Mouse (Mus musculus) cerebellum, postnatal 36 days (tissue): ENCODE measurements at regions not wholly inside any gene's neighbourhood (a gene's known extent, or its start where the extent isn't known, plus 50 kb on each side); places are given as distances from the start of the nearest gene placed in this dataset.
A peak's percentile ranks its signal among the peaks of the same experiment; 100 is the strongest.
"Not testable (repeated sequence)": the region's sequence is repeated elsewhere in the genome, so short reads cannot be mapped to it uniquely, and the experiment has no call there.

ENCODE experiments used
- DNase-seq, 2 experiments: peaks; one replicate each; pipeline ENCODE4 v3.0.0; 2021 to 2022; ENCODE audit warnings: mixed read lengths in 2 of 2

DNA sequence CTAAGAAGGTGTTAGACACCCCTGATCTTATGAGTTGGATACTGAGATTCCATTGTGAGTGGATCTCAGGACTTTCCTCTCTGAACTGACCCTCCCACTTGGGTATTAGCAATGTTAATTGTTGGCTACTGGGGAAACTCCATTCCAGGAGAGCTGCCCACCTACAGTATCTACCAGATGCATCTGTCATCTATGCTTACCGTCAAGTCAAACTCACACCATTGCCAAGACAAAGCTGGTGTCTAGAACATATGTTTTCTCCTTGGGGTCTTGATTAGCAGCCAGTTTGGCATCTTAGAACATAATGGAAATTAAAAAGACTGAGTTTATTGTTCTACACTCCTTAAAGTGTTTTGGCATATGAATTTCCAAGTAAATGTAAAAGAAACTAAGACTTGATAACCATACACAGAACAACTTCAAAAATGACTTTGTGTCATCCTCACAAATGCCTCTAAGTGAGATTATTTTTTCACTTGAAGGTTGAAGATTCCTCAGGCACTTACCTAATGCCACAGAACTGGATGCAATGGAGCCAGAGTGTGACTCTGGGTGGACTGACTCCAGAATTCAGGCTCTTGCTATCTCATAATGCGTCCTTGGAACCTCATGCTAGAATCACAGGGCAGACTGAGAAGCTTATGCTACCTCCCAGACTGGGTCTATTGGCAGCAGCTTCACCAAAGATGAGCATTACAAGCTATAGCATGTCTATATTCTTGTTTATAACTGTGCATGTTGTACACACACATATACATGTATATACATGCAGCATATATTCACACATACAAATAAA lies 107.5 kb upstream of the Rnf152 start:
- DNase-seq: peak; percentile 62 to 81

DNA sequence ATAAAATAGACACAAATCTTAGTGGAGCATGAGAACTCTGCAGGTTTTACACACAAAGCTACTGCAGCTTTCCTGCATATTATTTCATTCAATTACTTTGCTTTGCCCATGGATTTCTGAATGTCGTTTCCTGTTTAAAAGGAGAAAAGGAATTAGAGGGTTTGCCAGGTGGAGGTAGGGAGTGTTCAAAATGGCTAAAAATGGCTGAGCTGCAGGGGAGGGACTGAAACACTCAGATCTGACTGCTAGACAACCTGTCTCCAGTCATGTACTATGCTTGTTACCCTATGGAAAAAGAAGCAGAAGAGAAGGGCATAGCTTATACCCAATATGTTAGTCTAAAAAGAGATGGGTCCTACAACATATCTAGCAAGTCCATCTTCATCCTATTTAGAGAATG lies 106.2 kb upstream of the Rnf152 start:
- DNase-seq: no peak

DNA sequence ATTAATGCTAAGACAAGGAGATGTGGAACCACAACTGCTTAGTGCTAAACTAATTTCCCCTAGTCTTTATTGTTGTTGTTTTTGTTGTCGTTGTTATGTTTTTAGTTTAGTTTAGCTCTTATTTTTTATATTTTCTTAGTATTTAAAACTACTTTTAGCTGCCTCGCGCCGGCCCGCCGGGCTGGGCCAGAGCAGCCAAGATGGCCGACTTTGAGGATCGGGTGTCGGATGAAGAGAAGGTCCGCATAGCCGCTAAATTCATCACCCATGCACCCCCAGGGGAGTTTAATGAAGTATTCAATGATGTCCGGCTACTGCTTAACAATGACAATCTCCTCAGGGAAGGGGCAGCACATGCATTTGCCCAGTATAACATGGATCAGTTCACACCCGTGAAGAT lies 99.3 kb upstream of the Rnf152 start:
- DNase-seq: not testable (repeated sequence)

DNA sequence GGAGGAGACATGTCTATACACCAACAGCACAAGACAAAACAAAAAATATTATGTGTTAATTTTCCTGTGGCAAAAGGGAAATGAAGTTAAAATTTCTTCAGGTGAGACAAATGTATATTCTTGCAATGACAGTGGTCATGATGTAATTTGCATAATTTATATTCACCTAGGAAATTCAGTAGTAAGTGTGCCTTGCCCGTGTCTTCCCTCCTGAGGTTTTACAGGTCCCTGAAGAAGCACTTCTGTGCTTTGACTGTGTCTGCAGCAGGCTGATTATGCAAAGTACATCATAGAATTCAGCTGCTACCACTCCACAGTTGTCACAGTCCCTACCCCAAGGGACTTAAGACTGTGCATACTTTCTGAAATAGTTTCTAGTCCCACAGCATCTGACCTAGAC lies 98.2 kb upstream of the Rnf152 start:
- DNase-seq: no peak

DNA sequence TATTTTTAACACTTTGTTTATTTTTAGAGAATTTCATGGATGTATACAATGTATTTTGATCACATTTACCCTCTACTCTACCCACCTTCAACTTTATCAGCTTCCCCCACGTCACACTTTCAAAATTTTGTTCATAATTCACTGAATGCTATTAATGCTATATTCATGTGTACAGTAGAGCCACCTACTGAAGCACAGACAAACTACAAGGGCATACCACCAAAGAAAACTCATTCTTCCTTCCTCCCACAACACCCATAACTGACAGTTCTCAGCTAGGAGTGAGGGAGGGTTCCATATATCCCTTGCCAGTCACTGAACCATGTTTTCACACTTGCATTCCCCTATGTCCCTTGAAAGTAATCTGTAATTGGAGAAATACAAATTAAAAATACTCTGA lies 89.7 kb upstream of the Rnf152 start:
- DNase-seq: no peak

DNA sequence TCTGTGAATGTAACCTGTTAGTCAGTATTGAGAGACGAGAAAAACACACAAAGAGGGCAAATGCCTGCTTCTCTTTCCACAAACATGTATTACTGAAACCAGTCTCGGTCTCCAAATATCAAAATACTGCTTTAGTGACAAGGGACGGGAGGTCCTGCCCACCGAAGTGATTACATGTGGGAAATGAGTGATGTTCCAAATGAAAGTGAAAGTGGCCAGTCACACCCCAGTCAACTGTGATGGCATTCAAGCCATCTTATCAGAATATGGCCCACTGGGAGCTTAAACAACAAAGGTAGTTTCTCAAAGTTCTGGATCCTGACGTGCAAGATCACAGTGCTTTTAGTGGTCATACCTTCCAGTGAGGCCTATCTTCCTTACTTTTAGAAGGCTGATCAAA lies 87.0 kb upstream of the Rnf152 start:
- DNase-seq: no peak

DNA sequence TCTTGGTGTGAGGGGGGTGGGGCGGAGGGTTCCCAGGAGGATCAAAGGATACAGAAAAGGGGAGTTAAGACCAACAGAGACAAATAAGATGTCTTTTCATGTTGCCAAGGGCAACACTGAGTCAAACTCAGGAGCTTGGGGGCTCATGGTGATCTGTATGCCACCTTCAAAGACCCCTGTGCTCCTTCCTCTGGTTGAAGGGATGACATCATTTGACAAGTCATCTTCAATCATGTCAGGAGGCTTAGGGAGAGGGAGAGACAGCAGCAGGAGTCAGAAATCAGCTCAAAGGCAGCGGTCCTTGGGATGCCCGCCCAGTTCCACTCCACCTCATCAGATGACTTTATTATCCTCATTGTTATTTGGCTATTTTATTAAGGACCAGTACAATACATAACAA lies 83.8 kb upstream of the Rnf152 start:
- no peak for DNase-seq

DNA sequence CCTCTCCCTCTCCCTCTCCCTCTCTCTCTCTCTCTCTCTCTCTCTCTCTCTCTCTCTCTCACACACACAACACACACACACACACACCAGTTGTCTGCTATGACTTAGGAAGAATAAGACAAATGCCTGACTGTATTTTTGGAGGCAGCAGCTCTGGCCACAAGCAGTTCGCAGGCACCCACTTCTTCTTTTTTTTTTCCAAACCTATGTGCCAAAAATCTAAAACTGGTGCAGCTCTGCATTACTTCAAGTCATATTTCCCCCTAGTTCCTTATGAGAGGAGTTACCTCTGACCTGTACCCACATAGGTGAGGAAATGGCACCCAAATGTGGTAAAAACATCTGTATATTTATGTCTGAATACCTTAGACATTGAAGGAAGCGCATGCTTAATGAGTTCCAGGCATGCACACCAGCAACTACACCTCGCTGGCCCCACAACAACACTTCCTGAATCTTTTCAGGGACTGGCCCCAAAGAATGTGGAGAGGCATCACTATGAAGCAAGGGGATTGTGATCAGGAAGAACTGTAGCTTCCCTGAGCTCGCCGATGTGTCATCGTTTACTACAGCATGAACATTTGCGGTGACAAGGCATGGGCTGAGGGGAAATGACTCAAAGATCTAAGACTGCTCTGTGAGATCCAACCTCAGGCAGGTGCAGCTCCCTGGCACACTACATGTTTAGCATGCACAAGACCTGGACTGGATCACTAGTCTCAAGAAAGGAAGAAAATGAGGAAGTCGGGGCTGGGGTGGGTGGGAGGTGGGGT lies 78.3 kb upstream of the Rnf152 start:
- DNase-seq: no peak

DNA sequence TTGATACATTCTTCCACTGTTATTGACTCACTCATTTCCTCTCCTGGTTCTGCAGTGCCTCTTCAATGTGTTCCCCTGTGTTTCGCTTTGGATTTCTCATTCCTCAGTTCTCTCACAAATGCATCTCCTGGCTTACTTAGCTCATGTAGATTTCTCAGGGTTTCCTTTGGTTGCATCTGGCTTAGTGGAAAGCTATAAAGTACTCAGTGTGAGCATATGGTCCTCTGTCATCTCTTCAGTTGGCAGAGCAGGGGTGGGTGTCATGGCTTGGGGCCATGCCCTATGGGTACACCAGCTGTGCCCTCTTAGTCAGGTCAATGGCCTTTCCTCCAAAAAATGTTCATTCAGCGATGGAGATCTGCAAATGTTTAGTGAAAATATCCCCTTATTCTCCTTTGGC lies 77.4 kb upstream of the Rnf152 start:
- peak; percentile 42 to 46 for DNase-seq

DNA sequence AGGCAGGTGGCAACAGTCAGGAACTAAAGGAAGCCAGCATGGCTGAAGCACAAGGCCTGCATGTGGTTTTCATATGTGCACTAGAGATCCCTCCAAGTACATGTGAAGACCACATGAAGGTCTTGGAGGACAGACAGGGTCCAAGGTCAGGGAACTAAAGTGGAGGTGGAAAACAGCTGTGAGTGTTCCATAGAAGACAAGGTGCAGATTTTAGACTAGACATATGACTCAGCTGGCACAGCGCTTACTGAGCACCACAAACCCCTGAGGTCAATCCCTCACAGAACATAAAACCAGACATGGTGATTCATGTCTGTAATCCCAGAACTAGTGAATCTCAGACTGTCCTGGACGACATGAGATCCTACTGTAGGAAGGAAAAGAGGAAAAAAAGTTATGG lies 75.3 kb upstream of the Rnf152 start:
- no peak for DNase-seq

DNA sequence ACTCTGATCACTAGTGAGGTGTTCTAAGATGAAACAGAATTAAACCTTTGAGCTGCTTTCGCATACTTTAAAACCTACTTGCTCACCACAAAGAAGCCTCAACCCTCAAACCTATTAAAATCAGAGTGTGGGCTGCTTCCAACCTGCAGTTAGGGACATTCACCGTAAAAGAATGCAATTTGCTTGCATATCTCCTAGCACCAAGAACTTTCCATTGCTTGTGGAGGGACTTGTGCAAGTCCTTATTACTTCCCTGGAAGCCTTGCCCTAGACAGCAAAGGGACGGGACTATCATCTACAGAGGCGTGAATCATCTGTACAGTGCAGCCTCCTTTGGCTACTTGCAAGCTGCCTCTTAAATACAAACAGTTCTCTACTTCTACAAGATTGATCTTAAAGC lies 74.2 kb upstream of the Rnf152 start:
- DNase-seq: no peak

DNA sequence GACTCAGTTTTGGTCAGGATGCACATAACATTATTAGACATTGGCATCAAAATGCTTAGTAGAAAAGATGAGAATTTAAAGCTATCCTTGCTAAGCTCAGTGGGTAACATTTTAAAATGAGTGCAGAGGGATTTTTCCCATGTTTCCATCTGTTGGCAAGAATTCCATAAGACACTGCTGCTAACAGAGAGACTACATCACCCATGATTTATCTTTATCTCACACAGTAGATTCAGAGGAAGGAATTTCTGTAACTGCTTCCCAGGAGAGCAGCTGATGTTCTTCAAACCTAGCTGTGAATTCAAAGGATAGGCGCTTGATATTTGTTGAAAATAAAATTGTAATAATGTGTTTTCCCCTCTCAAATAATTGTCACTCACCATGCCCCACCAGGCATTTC lies 71.7 kb upstream of the Rnf152 start:
- no peak for DNase-seq

DNA sequence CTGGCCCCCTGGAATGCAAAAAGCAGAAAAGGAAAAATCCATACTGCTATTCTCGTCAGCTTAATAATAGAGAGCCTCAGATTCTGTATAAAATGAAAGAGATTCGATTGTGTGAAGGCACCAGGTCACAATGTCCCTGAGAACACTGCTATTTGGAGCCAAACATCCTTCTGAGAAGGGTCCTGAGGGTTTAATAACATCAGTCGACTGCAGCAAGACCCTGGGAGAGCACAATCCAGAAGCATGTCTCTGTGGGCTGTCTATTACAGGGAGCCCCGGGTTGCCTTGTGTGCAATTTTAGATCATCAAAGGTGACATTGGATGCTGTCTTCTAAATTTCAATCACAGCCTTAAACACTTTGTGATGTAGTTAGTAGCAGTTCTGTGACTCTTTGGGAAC lies 69.6 kb upstream of the Rnf152 start:
- DNase-seq: no peak

DNA sequence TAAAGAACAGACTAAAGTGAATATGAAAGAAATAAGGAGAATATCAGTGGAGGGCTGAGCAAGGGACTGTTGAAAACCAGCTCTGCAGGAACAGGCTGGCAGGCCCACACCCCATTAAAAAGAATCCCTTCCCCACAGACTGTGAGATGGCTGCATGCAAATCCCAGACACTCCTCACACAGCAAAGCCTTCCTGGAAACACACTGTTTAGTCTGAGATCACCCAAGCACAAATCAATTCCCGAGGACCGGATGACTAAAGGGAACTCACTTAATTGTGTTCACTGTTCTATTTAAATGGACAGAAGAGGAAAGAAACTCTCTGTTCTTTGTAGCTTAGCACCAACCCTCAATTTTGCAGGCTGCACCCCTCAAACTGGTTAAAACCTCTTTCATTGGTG lies 66.9 kb upstream of the Rnf152 start:
- no peak for DNase-seq

DNA sequence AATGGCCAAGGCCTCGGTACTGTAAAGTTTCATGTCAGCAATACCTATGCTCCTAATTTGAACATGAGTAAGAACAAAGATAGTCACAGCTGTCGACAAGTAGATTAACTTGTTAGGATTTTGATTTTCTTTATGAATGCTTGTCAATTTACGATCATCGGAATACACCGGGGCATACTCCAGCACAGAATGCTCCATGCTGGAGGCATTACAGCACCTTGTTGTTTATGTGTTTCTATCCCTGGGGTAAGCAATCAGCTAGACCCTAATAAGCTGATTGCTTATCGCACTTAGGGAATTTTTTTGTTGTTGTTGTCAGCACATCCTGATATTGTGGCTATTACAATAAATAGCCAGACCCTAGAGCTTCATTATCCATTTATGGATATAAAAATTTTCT lies 66.4 kb upstream of the Rnf152 start:
- DNase-seq: no peak

DNA sequence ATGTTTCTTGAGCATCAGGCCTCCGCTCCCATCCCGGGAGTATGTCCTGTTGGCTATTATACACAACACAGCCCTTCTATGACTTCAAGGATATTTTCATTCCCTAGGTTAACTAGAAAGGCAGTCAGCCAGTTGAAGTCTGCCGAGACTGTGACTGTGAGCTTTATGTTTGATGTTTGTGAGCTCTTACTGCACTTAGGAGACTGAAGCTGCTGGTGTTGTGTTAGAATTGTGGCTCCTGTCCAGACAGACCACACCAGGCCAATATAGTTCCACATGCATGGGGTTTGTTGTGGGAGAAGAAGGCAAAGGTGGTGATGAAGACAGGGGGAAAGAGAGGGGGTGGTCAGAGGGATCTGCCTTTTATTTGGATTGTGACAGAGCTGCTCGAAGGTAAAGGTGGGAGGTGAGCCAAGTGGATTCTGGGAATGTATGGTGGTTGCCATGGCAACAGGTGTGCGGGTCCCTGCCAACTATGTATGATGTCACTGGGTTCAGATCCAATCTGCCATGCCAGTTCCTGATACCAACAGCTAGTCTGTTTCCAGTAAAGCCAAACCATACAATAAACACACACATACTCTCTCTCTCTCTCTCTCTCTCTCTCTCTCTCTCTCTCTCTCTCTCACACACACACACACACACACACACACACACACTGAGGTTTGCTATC lies 64.0 kb upstream of the Rnf152 start:
- DNase-seq: peak; percentile 51 to 57
